Mouse (Mus musculus) erythroblast, embryonic 14.5 days (primary cell): Measurements from ENCODE around the gene Ttc3. TPM values are rescaled to one million over a fixed set of nuclear protein-coding genes. Genes with fewer than 3 reads are reported as not detected.
"Not testable (repeated sequence)": the region's sequence is repeated elsewhere in the genome, so short reads cannot be mapped to it uniquely, and the experiment has no call there.

Experiments
- H3K27me3 ChIP-seq: 2 replicates; pipeline ENCODE4 v1.6.1; 2012; ENCODE audit warnings: inconsistent platforms; ENCODE audit not compliant: control insufficient read depth
- H3K36me3 ChIP-seq: 2 replicates; pipeline ENCODE4 v1.6.1; 2012; ENCODE audit warnings: mild to moderate bottlenecking, inconsistent platforms; ENCODE audit not compliant: control insufficient read depth
- H3K4me1 ChIP-seq: 2 replicates; pipeline ENCODE4 v1.6.1; 2012; ENCODE audit warnings: inconsistent platforms; ENCODE audit not compliant: control insufficient read depth
- H3K4me3 ChIP-seq: replicated peaks from 2 replicates; pipeline ENCODE3; 2012; ENCODE audit warnings: moderate library complexity, mild to moderate bottlenecking, inconsistent platforms
- H3K9me3 ChIP-seq: 2 replicates; pipeline ENCODE4 v1.6.1; 2012; ENCODE audit warnings: low read length, inconsistent platforms, mixed read lengths; ENCODE audit not compliant: control insufficient read depth
- GATA1 ChIP-seq: IDR thresholded peaks from 2 replicates; pipeline ENCODE4 v1.6.1; 2012; ENCODE audit warnings: low read length, inconsistent platforms, mixed read lengths
- TAL1 ChIP-seq: IDR thresholded peaks from 3 replicates; pipeline ENCODE4 v1.6.1; 2012; ENCODE audit warnings: low read length, inconsistent platforms, mixed read lengths
- polyA plus RNA-seq: library from polyadenylated mRNA; stranded (reverse); fragments of >175 nt; gene quantifications from 2 replicates; pipeline ENCODE4 v1.2.3, GENCODE M21; 2012

Gene Ttc3
- polyA plus RNA-seq, 1 experiment, result 0.18 TPM

- H3K36me3 ChIP-seq, result peaks cover 36% of the 10 kb centered on the region
- no peaks in the 10 kb centered on the region for H3K27me3 ChIP-seq
- H3K9me3 ChIP-seq, result no peaks in the 10 kb centered on the region
- TF ChIP-seq GATA1 (no peak), TAL1 (no peak)
- no peaks in the 10 kb centered on the region for H3K4me1 ChIP-seq
- H3K4me3 ChIP-seq, result no peak overlapping the region
These were observed 98.0 kb downstream of the Ttc3 start for GRCm38 (mm10) chr16:94468391-94468790.

- Histone ChIP-seq H3K4me3 (no peak overlapping the region), H3K9me3 (no peaks in the 10 kb centered on the region), H3K36me3 (peaks cover 20% of the 10 kb centered on the region), H3K4me1 (no peaks in the 10 kb centered on the region), H3K27me3 (no peaks in the 10 kb centered on the region)
- TF ChIP-seq GATA1 (no peak), TAL1 (no peak)
These were observed 102.1 kb downstream of the Ttc3 start for GRCm38 (mm10) chr16:94472515-94472951.

- peaks cover 13% of the 10 kb centered on the region for H3K36me3 ChIP-seq
- TF ChIP-seq GATA1 (no peak), TAL1 (no peak)
- no peaks in the 10 kb centered on the region for H3K4me1 ChIP-seq
- no peaks in the 10 kb centered on the region for H3K27me3 ChIP-seq
- H3K9me3 ChIP-seq, result no peaks in the 10 kb centered on the region
- no peak overlapping the region for H3K4me3 ChIP-seq
These were observed 102.8 kb downstream of the Ttc3 start for GRCm38 (mm10) chr16:94473086-94473822.

GRCm38 (mm10) chr16:94484752-94485535, 114.5 kb downstream of the Ttc3 start:
- Histone ChIP-seq H3K4me3 (no peak overlapping the region), H3K27me3 (no peaks in the 10 kb centered on the region), H3K4me1 (no peaks in the 10 kb centered on the region), H3K36me3 (no peaks in the 10 kb centered on the region), H3K9me3 (no peaks in the 10 kb centered on the region)
- TF ChIP-seq GATA1 (no peak), TAL1 (no peak)

GRCm38 (mm10) chr16:94487341-94487740, 116.9 kb downstream of the Ttc3 start:
- Histone ChIP-seq H3K4me3 (no peak overlapping the region), H3K4me1 (no peaks in the 10 kb centered on the region), H3K9me3 (no peaks in the 10 kb centered on the region), H3K27me3 (no peaks in the 10 kb centered on the region), H3K36me3 (no peaks in the 10 kb centered on the region)
- TF ChIP-seq TAL1, result no peak
- TF ChIP-seq GATA1, result no peak

- TF ChIP-seq GATA1, result no peak
- no peak for TF ChIP-seq TAL1
- Histone ChIP-seq H3K27me3 (no peaks in the 10 kb centered on the region), H3K36me3 (no peaks in the 10 kb centered on the region), H3K9me3 (no peaks in the 10 kb centered on the region), H3K4me3 (no peak overlapping the region), H3K4me1 (no peaks in the 10 kb centered on the region)
These were observed 118.9 kb downstream of the Ttc3 start for GRCm38 (mm10) chr16:94489326-94489725.

GRCm38 (mm10) chr16:94497176-94497575, 126.8 kb downstream of the Ttc3 start:
- not testable (repeated sequence) for H3K4me3 ChIP-seq, H3K27me3 ChIP-seq, H3K4me1 ChIP-seq, H3K9me3 ChIP-seq
- H3K36me3 ChIP-seq, result peaks cover 46% of the 10 kb centered on the region

GRCm38 (mm10) chr16:94497911-94498310, 127.5 kb downstream of the Ttc3 start:
- Histone ChIP-seq H3K27me3 (no peaks in the 10 kb centered on the region), H3K4me3 (no peak overlapping the region), H3K36me3 (peaks cover 48% of the 10 kb centered on the region), H3K4me1 (no peaks in the 10 kb centered on the region), H3K9me3 (no peaks in the 10 kb centered on the region)
- no peak for TF ChIP-seq TAL1
- no peak for TF ChIP-seq GATA1

GRCm38 (mm10) chr16:94504192-94504591, 133.8 kb downstream of the Ttc3 start:
- no peaks in the 10 kb centered on the region for H3K4me1 ChIP-seq
- H3K36me3 ChIP-seq, result peaks cover 65% of the 10 kb centered on the region
- H3K4me3 ChIP-seq, result no peak overlapping the region
- no peaks in the 10 kb centered on the region for H3K27me3 ChIP-seq
- TF ChIP-seq GATA1, result no peak
- no peak for TF ChIP-seq TAL1
- no peaks in the 10 kb centered on the region for H3K9me3 ChIP-seq
